Comparison of ENCODE assay signal across 8 mouse cellular contexts in genomic region chr2:34961481-34962036, GRCm38 (mm10). TPM values are rescaled to one million over a fixed set of nuclear protein-coding genes. Genes with fewer than 3 reads are reported as not detected.
DNase-seq lines count a peak whose midpoint lies in the region; ATAC-seq lines count a peak whose summit lies in the region.

Traf1 (minus strand) TSS chr2:34961772.

- ATAC-seq in activated CD4-positive, CD25-positive, alpha-beta regulatory T cell, adult 4 months = peak; percentile 5
- ATAC-seq in granulocyte monocyte progenitor cell, adult 5-6 weeks (replicated peaks; ENCODE audit: poor library complexity, severe bottlenecking) = peak; percentile 41
- peak; percentile 71 for ATAC-seq in intestine, embryonic 15.5 days
- ATAC-seq in liver, embryonic 15.5 days (ENCODE audit: insufficient read depth) = no peak
- ATAC-seq in neural tube, embryonic 14.5 days (ENCODE audit: low read depth) = peak; percentile 49; the same call in 1 of the 2 replicates

- H3K27ac ChIP-seq in intestine, embryonic 15.5 days = no peak within 1 kb of the TSS
- no peak within 1 kb of the TSS for H3K27ac ChIP-seq in liver, embryonic 15.5 days (replicated peaks)
- H3K27ac ChIP-seq in neural tube, embryonic 14.5 days (ENCODE audit: low read depth, low read length) = no peak within 1 kb of the TSS

- 14% methylated on average over 20 of the region's 20 CpGs for WGBS in intestine, embryonic 15.5 days
- 10% methylated on average over 20 of the region's 20 CpGs for WGBS in liver, embryonic 15.5 days (ENCODE audit: insufficient replicate concordance)
- WGBS in neural tube, embryonic 14.5 days = 16% methylated on average over 20 of the region's 20 CpGs

- peak within 1 kb of the TSS; percentile 44 for H3K9ac ChIP-seq in intestine, embryonic 15.5 days
- no peak within 1 kb of the TSS for H3K9ac ChIP-seq in liver, embryonic 15.5 days
- H3K9ac ChIP-seq in neural tube, embryonic 14.5 days (replicated peaks; ENCODE audit: low read depth, low read length) = no peak within 1 kb of the TSS

- H3K4me1 ChIP-seq in intestine, embryonic 15.5 days (replicated peaks) = peaks cover 13% of the 10 kb centered on the region; the same call in 1 of the 2 replicates
- H3K4me1 ChIP-seq in liver, embryonic 15.5 days (replicated peaks) = peaks cover 18% of the 10 kb centered on the region; the same call in 1 of the 2 replicates
- H3K4me1 ChIP-seq in neural tube, embryonic 14.5 days (ENCODE audit: control insufficient read depth, insufficient read depth, low read length) = no peaks in the 10 kb centered on the region

- H3K27me3 ChIP-seq in intestine, embryonic 15.5 days (replicated peaks) = no peaks in the 10 kb centered on the region
- peaks cover 19% of the 10 kb centered on the region for H3K27me3 ChIP-seq in liver, embryonic 15.5 days
- H3K27me3 ChIP-seq in neural tube, embryonic 14.5 days (ENCODE audit: control insufficient read depth, insufficient read depth, low read length) = no peaks in the 10 kb centered on the region

- peak within 1 kb of the TSS; percentile 23 for H3K4me3 ChIP-seq in intestine, embryonic 15.5 days (replicated peaks)
- H3K4me3 ChIP-seq in liver, embryonic 15.5 days (replicated peaks) = peak within 1 kb of the TSS; percentile 7; the same call in 1 of the 2 replicates
- 0 out of 2 replicates have a peak within 1 kb of the TSS, but pooled peaks have one; percentile 5 for H3K4me3 ChIP-seq in neural tube, embryonic 14.5 days (ENCODE audit: low read depth, low read length)

- no peaks in the 10 kb centered on the region for H3K36me3 ChIP-seq in intestine, embryonic 15.5 days
- no peaks in the 10 kb centered on the region for H3K36me3 ChIP-seq in liver, embryonic 15.5 days (replicated peaks)
- no peaks in the 10 kb centered on the region for H3K36me3 ChIP-seq in neural tube, embryonic 14.5 days (ENCODE audit: control insufficient read depth, insufficient read depth, low read length)

- DNase-seq in CD4-positive helper T cell, adult 2 months (ENCODE audit: low read depth, low spot score) = peak; percentile 86
- DNase-seq in urinary bladder, postnatal 36 days (ENCODE audit: low spot score in 2 of 2) = peak; percentile 34 to 60
- DNase-seq in layer of hippocampus, adult 8-10 months (ENCODE audit: low spot score in 2 of 2) = no peak

- H3K9me3 ChIP-seq in intestine, embryonic 15.5 days = no peaks in the 10 kb centered on the region
- no peaks in the 10 kb centered on the region for H3K9me3 ChIP-seq in liver, embryonic 15.5 days (replicated peaks)
- H3K9me3 ChIP-seq in neural tube, embryonic 14.5 days (ENCODE audit: control insufficient read depth, low read length) = no peaks in the 10 kb centered on the region

- H3K4me2 ChIP-seq in intestine, embryonic 15.5 days (replicated peaks) = peak within 1 kb of the TSS; percentile 84
- H3K4me2 ChIP-seq in liver, embryonic 15.5 days = peak within 1 kb of the TSS; percentile 49
- H3K4me2 ChIP-seq in neural tube, embryonic 14.5 days (ENCODE audit: low read depth, low read length) = peak within 1 kb of the TSS; percentile 36

RNA-seq across cellular contexts. Expression of gene Traf1, which starts in this region (rescaled TPM):
- polyA plus RNA-seq in activated CD4-positive, CD25-positive, alpha-beta regulatory T cell, adult 4 months (2017; shearing (Covaris generic)) = 100 to 1,000 TPM; 213 to 237 TPM
- total RNA-seq in granulocyte monocyte progenitor cell, adult 5-6 weeks (2014; fragmentation: Nextera tagmentation) = not detected in 2 replicates
- 0.09 and 0.15 TPM in 2 replicates for total RNA-seq in granulocyte monocyte progenitor cell, adult 5-6 weeks (2017)
- 2.5 TPM in 2 replicates for polyA plus RNA-seq in intestine, embryonic 15.5 days (2015; fragmentation: Nextera tagmentation; extraction: Ambion mirVana)
- 0.29 and 0.61 TPM in 2 replicates for polyA plus RNA-seq in liver, embryonic 15.5 days (2015; fragmentation: Nextera tagmentation; extraction: Ambion mirVana)
- 3.5 and 4.4 TPM in 2 replicates for polyA plus RNA-seq in neural tube, embryonic 14.5 days (2014; fragmentation: Nextera tagmentation; extraction: Ambion mirVana)
- 1 to 10 TPM; 3.5 to 6.1 (median 4.5) TPM for total RNA-seq in layer of hippocampus, adult 8-10 months (2022)

Comparison
In these comparisons a context has a peak if more than half of its experiments do, and no peak if none do; other contexts are left out.
1. RNA of gene Traf1 (polyA plus RNA-seq): 213 to 237 TPM in activated CD4-positive, CD25-positive, alpha-beta regulatory T cell, adult 4 months; 3.5 to 4.4 TPM in neural tube, embryonic 14.5 days, 2.5 TPM in intestine, embryonic 15.5 days and 0.29 to 0.61 TPM in liver, embryonic 15.5 days; every median in the first group is over 10 times any median in the second.
2. Peak in ATAC-seq in granulocyte monocyte progenitor cell, adult 5-6 weeks; RNA of the gene not detected or under 1 TPM.
3. DNase-seq: peak in CD4-positive helper T cell, adult 2 months (single experiment) and urinary bladder, postnatal 36 days (2 of 2); none in layer of hippocampus, adult 8-10 months (0 of 2).
4. Peak in every context shown above with its lines, with median percentiles within 50 percentile points of each other: H3K4me2 ChIP-seq and H3K4me3 ChIP-seq.